Mouse (Mus musculus) thymus, adult 18-20 months (tissue): ENCODE results near the gene Nat8f6.
"Not testable (repeated sequence)": the region's sequence is repeated elsewhere in the genome, so short reads cannot be mapped to it uniquely, and the experiment has no call there.

Experiments used
- DNase-seq, 2 experiments: peaks; one replicate each; pipeline ENCODE4 v3.0.0; 2022; ENCODE audit warnings: mixed read lengths in 2 of 2

Nat8f6 gene

GRCm38 (mm10) chr6:85835104-85835503 lies 14.3 kb upstream of the Nat8f6 start:
- not testable (repeated sequence) for DNase-seq

GRCm38 (mm10) chr6:85834504-85835100 lies 13.8 kb upstream of the Nat8f6 start:
- DNase-seq, result not testable (repeated sequence)

- DNase-seq, result no peak
Measured at GRCm38 (mm10) chr6:85831796-85832321, 11.1 kb upstream of the Nat8f6 start, which contains the start of gene Nat8. Nat8 (minus strand) TSS chr6:85832082.

- no peak for DNase-seq
Measured at GRCm38 (mm10) chr6:85829462-85829861, 8.7 kb upstream of the Nat8f6 start.

- DNase-seq, result no peak
Measured at GRCm38 (mm10) chr6:85825886-85826285, 5.1 kb upstream of the Nat8f6 start.

GRCm38 (mm10) chr6:85823382-85824090 lies 2.8 kb upstream of the Nat8f6 start:
- DNase-seq, result no peak

GRCm38 (mm10) chr6:85822286-85822685 lies 1.5 kb upstream of the Nat8f6 start:
- DNase-seq, result no peak

GRCm38 (mm10) chr6:85818338-85818737 lies 2.4 kb downstream of the Nat8f6 start:
- DNase-seq, result no peak

GRCm38 (mm10) chr6:85813339-85813738 lies 7.4 kb downstream of the Nat8f6 start:
- no peak for DNase-seq

GRCm38 (mm10) chr6:85810942-85811537 lies 9.7 kb downstream of the Nat8f6 start:
- DNase-seq, result not testable (repeated sequence)

- not testable (repeated sequence) for DNase-seq
Measured at GRCm38 (mm10) chr6:85810514-85810913, 10.2 kb downstream of the Nat8f6 start.

GRCm38 (mm10) chr6:85809784-85810183 lies 11.0 kb downstream of the Nat8f6 start:
- DNase-seq, result not testable (repeated sequence)

- DNase-seq, result not testable (repeated sequence)
Measured at GRCm38 (mm10) chr6:85803180-85803579, 17.6 kb downstream of the Nat8f6 start.

GRCm38 (mm10) chr6:85765532-85765931 lies 55.2 kb downstream of the Nat8f6 start, which contains the start of gene Nat8f3:
Nat8f3 (minus strand) TSS chr6:85765754.
- not testable (repeated sequence) for DNase-seq

GRCm38 (mm10) chr6:85763127-85764070 lies 57.4 kb downstream of the Nat8f6 start:
- DNase-seq, result not testable (repeated sequence)

GRCm38 (mm10) chr6:85762678-85763077 lies 58.1 kb downstream of the Nat8f6 start:
- DNase-seq, result not testable (repeated sequence)
